Mouse (Mus musculus): ENCODE measurements around the gene D10Jhu81e. TPM values are rescaled to one million over a fixed set of nuclear protein-coding genes. Genes with fewer than 3 reads are reported as not detected.
"Not testable (repeated sequence)": the region's sequence is repeated elsewhere in the genome, so short reads cannot be mapped to it uniquely, and the experiment has no call there.

D10Jhu81e gene
- total RNA-seq, 1 experiment from 2014 or later = 96.5 TPM

GRCm38 (mm10) chr10:78140251-78140600, 29.4 kb downstream of the D10Jhu81e start:
- ATAC-seq (replicated peaks in 1 of 2; ENCODE audit: insufficient read depth in 1 of 2, low FRiP score in 2 of 2, low TSS enrichment in 1 of 2, low read depth in 1 of 2, poor library complexity in 2 of 2, severe bottlenecking in 2 of 2) = no peak

- ATAC-seq (replicated peaks in 1 of 2; ENCODE audit: insufficient read depth in 1 of 2, low FRiP score in 2 of 2, low TSS enrichment in 1 of 2, low read depth in 1 of 2, poor library complexity in 2 of 2, severe bottlenecking in 2 of 2) = no peak
Observed at GRCm38 (mm10) chr10:78139572-78140250, 29.9 kb downstream of the D10Jhu81e start.

DNA sequence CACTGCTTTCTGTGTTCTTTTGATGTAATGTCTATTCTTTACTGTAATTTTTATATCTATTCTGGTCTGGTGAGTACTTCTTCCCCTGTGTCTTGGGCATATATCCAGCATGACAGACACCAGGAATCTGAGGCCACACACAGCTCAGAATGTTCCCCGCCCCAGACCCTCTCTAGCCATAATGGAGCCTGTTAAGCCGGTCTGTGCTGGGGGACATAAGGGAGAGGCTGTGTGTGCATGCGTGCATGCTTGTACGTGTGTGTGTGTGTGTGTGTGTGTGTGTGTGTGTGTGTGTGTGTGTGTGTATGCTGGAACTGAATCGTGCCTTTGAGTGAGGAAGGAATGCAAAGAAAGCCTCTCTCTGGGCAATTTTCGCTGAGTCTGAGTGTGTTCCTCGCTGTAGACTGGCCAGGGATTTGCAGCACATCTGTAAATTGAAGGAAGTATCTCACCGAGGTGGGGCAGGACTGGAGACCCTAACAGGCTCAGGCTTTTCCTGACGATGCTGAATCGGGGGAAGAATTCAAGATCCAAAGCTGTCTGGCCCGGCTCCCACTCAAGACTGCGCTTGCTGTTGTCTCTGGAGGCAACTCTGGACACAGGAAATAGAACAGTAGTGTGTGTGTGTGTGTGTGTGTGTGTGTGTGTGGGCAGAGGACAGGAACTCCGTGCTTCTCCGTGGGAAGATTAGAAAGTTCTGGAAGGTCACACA, 30.6 kb downstream of the D10Jhu81e start:
- no peak for ATAC-seq (replicated peaks in 1 of 2; ENCODE audit: insufficient read depth in 1 of 2, low FRiP score in 2 of 2, low TSS enrichment in 1 of 2, low read depth in 1 of 2, poor library complexity in 2 of 2, severe bottlenecking in 2 of 2)

DNA sequence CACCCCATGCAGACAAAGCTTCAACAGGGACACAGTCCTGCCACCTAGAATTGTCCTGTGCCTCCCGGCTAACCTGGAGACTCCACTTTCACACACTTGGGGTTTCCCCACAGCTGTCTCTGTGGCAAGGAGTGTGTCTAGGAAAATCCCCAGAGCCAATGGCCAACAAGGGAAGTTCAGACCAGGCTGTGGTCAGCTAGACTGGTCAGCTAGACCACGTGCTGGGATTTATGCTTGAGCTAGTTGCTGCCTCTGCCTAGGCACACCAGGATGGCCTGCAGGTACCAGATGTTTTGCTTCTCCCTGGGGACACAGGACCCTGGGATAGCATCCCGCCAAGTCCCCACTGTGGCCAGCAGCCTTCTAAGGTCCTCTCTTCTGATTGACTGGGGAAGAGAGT, 32.4 kb downstream of the D10Jhu81e start:
- no peak for ATAC-seq (replicated peaks in 1 of 2; ENCODE audit: insufficient read depth in 1 of 2, low FRiP score in 2 of 2, low TSS enrichment in 1 of 2, low read depth in 1 of 2, poor library complexity in 2 of 2, severe bottlenecking in 2 of 2)

- no peak for ATAC-seq (replicated peaks in 1 of 2; ENCODE audit: insufficient read depth in 1 of 2, low FRiP score in 2 of 2, low TSS enrichment in 1 of 2, low read depth in 1 of 2, poor library complexity in 2 of 2, severe bottlenecking in 2 of 2)
Observed at GRCm38 (mm10) chr10:78135947-78136346, 33.6 kb downstream of the D10Jhu81e start.

DNA sequence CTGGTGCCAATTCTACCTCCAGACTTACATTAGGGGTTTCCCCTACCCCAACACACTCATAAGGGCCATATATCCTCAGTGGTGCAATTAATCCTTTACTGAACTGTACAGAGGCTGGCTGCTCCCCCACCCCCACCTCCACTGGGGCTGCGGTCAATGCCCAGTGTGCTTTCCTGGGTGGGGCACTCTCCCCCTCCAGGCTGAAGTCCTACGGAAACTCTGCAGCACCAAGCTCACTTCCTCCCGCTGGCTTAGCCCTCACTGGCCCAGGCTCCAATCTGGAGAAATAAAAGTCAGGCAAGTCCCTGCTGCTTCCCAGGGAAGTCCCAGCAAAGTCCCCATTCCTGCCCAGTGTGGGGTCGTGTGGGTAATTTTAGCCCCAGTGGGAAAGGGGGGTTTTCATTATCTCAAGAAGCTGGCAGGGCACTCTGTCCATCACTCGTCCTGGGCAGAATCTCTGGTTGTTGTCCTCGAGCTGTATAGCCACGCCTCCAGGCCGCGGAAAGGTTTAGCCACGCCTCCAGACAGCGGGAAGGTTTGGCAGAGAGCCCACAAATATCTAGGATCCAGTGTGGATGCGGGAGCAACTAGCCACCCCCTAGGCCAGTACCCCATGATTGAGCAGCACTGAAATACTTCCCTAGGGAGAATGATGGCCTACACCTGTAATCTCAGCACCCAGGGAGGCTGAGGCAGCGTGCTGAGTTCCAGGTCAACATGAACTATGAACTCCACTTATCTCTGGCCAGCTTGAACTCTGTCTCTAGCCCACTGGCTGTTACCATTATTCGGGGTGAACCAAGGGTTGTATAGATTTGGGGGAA, 34.4 kb downstream of the D10Jhu81e start:
- peak; percentile 67 to 69 for ATAC-seq (replicated peaks in 1 of 2; ENCODE audit: insufficient read depth in 1 of 2, low FRiP score in 2 of 2, low TSS enrichment in 1 of 2, low read depth in 1 of 2, poor library complexity in 2 of 2, severe bottlenecking in 2 of 2)

GRCm38 (mm10) chr10:78134400-78134799, 35.2 kb downstream of the D10Jhu81e start:
- peak; percentile 62 to 63 for ATAC-seq (replicated peaks in 1 of 2; ENCODE audit: insufficient read depth in 1 of 2, low FRiP score in 2 of 2, low TSS enrichment in 1 of 2, low read depth in 1 of 2, poor library complexity in 2 of 2, severe bottlenecking in 2 of 2)

DNA sequence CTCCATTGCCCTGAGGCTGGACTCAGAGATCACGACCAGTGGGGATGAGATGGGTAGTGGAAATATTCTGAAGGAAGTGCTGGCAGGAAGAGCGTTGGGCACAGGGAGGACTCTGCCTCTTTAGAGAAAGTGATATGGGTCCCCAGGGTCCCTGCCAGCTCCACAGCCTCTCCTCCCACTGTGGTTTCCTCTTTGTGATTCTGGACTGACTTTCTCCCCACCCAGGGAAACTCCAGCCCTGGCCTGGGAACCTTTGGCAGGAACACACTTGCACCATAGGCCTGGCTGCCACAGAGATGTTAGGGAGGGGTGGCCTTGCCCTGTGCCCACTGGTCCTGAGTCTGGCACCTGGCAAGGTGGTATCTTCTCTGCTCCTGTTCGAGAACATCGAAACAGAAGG, 39.6 kb downstream of the D10Jhu81e start:
- peak in 1 of 2 experiments; percentile 22; a peak in 1 of 4 replicates for ATAC-seq (replicated peaks in 1 of 2; ENCODE audit: insufficient read depth in 1 of 2, low FRiP score in 2 of 2, low TSS enrichment in 1 of 2, low read depth in 1 of 2, poor library complexity in 2 of 2, severe bottlenecking in 2 of 2)

GRCm38 (mm10) chr10:78129423-78129822, 40.2 kb downstream of the D10Jhu81e start:
- ATAC-seq (replicated peaks in 1 of 2; ENCODE audit: insufficient read depth in 1 of 2, low FRiP score in 2 of 2, low TSS enrichment in 1 of 2, low read depth in 1 of 2, poor library complexity in 2 of 2, severe bottlenecking in 2 of 2) = no peak

DNA sequence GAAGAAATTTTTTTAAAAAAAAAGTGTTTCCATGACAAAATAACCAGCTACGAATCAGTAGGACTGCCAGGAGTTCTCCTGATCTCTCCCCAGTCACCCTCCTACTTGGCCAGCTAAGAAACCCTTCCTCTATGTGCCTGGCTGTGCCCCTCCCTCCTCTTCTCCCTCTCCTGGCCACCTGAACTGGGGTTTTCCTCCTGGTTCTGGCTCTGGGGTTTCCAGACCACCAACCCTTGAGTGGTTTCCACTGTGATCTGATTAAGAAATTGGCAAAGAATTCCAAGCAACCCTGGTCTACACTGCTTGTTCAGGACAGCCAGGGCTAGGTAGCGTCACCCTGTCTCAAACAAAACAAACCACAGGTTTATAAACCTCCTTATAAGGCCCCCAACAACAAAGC, 40.9 kb downstream of the D10Jhu81e start:
- ATAC-seq (replicated peaks in 1 of 2; ENCODE audit: insufficient read depth in 1 of 2, low FRiP score in 2 of 2, low TSS enrichment in 1 of 2, low read depth in 1 of 2, poor library complexity in 2 of 2, severe bottlenecking in 2 of 2) = no peak

DNA sequence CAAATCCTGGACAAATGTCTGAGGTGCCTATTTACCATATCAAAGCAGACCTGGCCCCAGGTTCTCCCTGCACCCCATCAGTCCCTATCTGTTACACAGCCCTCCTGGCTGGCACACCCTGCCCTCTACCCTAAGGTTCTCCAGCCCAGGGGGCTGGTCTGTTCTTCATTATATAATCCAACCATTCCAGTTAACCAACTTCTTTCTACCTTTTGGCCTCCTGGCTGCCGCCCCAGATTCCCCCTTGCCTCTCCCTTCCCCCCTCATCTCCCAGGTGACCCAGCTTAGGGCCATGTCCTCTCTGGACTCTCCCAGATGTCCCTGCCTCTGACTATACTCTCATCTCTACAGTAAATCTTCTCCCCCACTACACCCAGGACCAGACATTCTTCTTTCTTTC, 41.7 kb downstream of the D10Jhu81e start:
- ATAC-seq (replicated peaks in 1 of 2; ENCODE audit: insufficient read depth in 1 of 2, low FRiP score in 2 of 2, low TSS enrichment in 1 of 2, low read depth in 1 of 2, poor library complexity in 2 of 2, severe bottlenecking in 2 of 2) = no peak

- no peak for ATAC-seq (replicated peaks in 1 of 2; ENCODE audit: insufficient read depth in 1 of 2, low FRiP score in 2 of 2, low TSS enrichment in 1 of 2, low read depth in 1 of 2, poor library complexity in 2 of 2, severe bottlenecking in 2 of 2)
Observed at GRCm38 (mm10) chr10:78127046-78127870, 42.3 kb downstream of the D10Jhu81e start.

GRCm38 (mm10) chr10:78126311-78126710, 43.3 kb downstream of the D10Jhu81e start:
- ATAC-seq (replicated peaks in 1 of 2; ENCODE audit: insufficient read depth in 1 of 2, low FRiP score in 2 of 2, low TSS enrichment in 1 of 2, low read depth in 1 of 2, poor library complexity in 2 of 2, severe bottlenecking in 2 of 2) = no peak

DNA sequence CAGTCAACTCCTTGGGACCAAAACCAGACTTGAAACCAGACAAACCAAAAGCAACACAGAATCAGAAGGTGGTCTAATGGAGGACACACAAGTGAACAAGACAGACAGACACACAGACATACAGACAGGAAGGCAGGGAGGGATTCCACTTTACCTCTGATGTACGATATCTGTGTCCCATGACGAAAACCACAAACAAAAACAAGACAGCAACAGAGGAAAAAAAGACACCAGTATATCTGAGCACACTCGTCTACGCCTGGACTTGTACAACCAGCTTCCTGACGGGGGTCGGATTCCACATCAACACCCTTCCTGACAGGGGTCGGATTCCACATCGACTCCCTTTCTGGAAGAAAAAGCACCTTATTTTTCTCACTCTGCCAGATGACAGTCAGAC, 44.5 kb downstream of the D10Jhu81e start:
- ATAC-seq (replicated peaks in 1 of 2; ENCODE audit: insufficient read depth in 1 of 2, low FRiP score in 2 of 2, low TSS enrichment in 1 of 2, low read depth in 1 of 2, poor library complexity in 2 of 2, severe bottlenecking in 2 of 2) = not testable (repeated sequence)

GRCm38 (mm10) chr10:78124137-78124536, 45.4 kb downstream of the D10Jhu81e start:
- not testable (repeated sequence) for ATAC-seq (replicated peaks in 1 of 2; ENCODE audit: insufficient read depth in 1 of 2, low FRiP score in 2 of 2, low TSS enrichment in 1 of 2, low read depth in 1 of 2, poor library complexity in 2 of 2, severe bottlenecking in 2 of 2)

DNA sequence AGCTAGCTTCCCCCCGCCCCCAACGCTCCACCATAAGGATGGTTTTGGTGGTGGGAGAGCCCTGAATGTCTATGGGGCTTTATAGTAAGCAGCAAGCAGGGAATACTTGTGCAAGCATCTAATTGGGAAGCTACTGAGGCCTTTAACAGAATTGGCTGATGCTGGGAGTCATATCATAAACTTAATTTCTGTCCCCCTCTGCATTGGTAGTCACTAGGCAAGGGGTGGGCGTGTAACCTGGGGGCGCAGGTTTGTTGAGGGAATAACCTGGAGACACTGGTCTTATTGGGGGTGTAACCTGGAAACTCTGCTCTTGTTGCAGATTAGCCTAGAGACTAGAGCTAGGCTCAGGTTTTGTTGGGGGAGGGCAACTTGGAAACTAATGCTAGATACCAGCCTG, 50.2 kb downstream of the D10Jhu81e start:
- ATAC-seq (replicated peaks in 1 of 2; ENCODE audit: insufficient read depth in 1 of 2, low FRiP score in 2 of 2, low TSS enrichment in 1 of 2, low read depth in 1 of 2, poor library complexity in 2 of 2, severe bottlenecking in 2 of 2) = no peak

- ATAC-seq (replicated peaks in 1 of 2; ENCODE audit: insufficient read depth in 1 of 2, low FRiP score in 2 of 2, low TSS enrichment in 1 of 2, low read depth in 1 of 2, poor library complexity in 2 of 2, severe bottlenecking in 2 of 2) = no peak
Observed at GRCm38 (mm10) chr10:78115153-78115552, 54.4 kb downstream of the D10Jhu81e start.

Measured in hematopoietic stem cell, adult 5-6 weeks (primary cell).